Mouse (Mus musculus): ENCODE measurements around the gene Zfp819. TPM values are rescaled to one million over a fixed set of nuclear protein-coding genes. Genes with fewer than 3 reads are reported as not detected.
"Not testable (repeated sequence)": the region's sequence is repeated elsewhere in the genome, so short reads cannot be mapped to it uniquely, and the experiment has no call there.

The Zfp819 gene
- polyA plus RNA-seq, 1 experiment from 2014 or later: not detected

DNA sequence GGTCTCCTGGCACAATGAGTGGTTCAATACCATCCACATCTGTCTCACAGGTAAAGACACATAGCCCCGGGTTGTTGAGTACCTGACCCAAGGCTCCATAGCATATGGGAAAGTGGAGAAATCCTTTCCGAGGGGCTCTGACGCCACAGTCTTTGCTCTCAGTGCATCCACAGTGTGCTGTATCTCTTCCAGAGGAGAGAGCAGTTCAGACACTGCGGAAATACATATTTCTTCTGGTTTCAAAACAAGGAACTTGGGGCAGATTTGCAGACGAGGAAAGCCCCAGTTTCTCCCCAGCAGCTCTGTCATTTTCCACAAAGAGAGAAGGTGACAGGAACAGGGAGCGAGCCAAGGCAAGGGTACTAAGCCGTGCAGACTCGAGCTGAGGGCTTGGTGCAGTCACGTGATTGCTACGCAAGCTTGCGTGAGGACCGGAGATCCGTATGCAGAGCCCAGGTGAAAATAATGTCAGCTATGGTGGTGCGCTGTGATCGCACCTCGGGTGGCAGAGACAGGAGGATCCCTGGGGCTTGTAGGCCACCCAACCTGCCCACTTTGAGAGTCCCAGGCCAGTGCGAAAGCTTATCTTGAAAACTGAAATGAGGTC is 36.2 kb downstream of the Zfp819 start:
- H3K27ac ChIP-seq (ENCODE audit: poor library complexity, severe bottlenecking): no peak overlapping the region
- no peaks in the 10 kb centered on the region for H3K9me3 ChIP-seq (replicated peaks)
- H3K4me2 ChIP-seq: no peak overlapping the region
- no peak overlapping the region for H3K9ac ChIP-seq
- ATAC-seq (ENCODE audit: insufficient number of reproducible peaks, low FRiP score): no peak
- 70% methylated on average over 17 of the region's 17 CpGs for WGBS
- H3K27me3 ChIP-seq (replicated peaks): no peaks in the 10 kb centered on the region
- no peak overlapping the region for H3K4me3 ChIP-seq
- H3K4me1 ChIP-seq (replicated peaks): no peaks in the 10 kb centered on the region
- no peaks in the 10 kb centered on the region for H3K36me3 ChIP-seq

DNA sequence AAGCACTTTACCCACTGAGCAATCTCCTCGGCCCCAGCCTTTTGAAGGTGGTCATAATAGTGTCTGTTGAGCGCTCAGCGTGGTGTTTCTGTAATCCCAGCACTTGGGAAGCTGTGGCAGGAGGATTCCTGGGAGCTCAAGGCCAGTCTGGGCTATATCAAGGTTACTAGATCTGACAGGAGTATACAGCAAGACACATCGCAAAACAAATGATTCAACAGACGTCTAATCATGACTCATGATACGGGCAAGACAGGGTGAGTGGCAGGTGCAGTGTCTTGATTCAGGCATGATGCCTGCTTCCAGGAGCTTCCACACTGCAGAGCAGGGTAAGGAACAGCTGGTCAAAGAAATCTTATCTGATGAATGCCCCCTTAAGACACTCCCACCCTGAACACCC is 45.7 kb downstream of the Zfp819 start:
- WGBS: 76% methylated on average over 6 of the region's 6 CpGs

DNA sequence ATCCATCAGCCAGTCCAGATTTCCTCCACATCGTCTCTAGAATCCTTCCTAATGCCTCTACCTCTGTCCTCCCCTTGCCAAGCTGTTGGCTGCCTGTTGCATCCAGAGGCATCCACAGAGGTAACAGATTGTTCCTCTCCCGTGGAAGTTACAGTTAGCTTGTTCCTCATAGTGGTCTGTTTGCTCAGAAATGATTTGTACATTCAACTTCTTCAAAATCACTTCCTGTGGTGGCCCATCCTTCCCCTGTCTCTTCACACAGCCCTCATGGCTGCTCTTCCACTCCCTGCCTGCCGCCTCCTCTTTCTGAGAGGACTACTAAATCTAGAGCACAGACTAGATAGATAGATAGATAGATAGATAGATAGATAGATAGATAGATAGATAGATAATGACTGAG is 47.5 kb downstream of the Zfp819 start:
- no peaks in the 10 kb centered on the region for H3K4me1 ChIP-seq (replicated peaks)
- no peak overlapping the region for H3K27ac ChIP-seq (ENCODE audit: poor library complexity, severe bottlenecking)

More for the DNA sequence above, 45.7 kb downstream of the Zfp819 start:
- Histone ChIP-seq H3K4me3 (no peak overlapping the region), H3K4me1 (replicated peaks) (no peaks in the 10 kb centered on the region), H3K4me2 (no peak overlapping the region), H3K27me3 (replicated peaks) (0 out of 2 replicates have a peak, but pooled peaks cover 5% of the 10 kb centered on the region), H3K9ac (no peak overlapping the region), H3K36me3 (no peaks in the 10 kb centered on the region), H3K9me3 (replicated peaks) (peaks cover 14% of the 10 kb centered on the region), H3K27ac (ENCODE audit: poor library complexity, severe bottlenecking) (no peak overlapping the region)
- no peak for ATAC-seq (ENCODE audit: insufficient number of reproducible peaks, low FRiP score)

DNA sequence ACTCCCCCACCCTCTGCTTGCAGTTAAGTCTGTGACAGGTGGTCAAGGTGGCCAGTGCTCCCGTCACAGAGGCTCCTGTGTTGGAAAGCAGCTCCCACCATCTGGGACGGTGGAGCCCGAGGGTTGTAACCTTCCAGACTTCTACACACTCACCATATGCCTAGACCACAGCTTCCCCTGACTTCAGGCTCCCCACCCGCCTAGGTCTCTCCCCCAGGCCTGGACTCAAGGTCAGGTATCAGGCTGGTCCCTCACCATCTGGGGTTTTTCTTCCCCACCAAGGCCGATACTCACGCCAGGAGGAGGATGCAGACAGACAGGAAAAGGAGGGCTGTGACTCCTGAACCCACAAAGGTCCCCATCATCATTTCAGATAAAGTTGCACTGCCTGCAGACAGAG is 49.3 kb downstream of the Zfp819 start:
- no peak overlapping the region for H3K9ac ChIP-seq
- no peak overlapping the region for H3K27ac ChIP-seq (ENCODE audit: poor library complexity, severe bottlenecking)
- 58% methylated on average over 6 of the region's 6 CpGs for WGBS
- 0 out of 2 replicates have a peak, but pooled peaks cover 7% of the 10 kb centered on the region for H3K27me3 ChIP-seq (replicated peaks)
- no peak overlapping the region for H3K4me2 ChIP-seq
- no peaks in the 10 kb centered on the region for H3K36me3 ChIP-seq
- H3K4me1 ChIP-seq (replicated peaks): no peaks in the 10 kb centered on the region
- ATAC-seq (ENCODE audit: insufficient number of reproducible peaks, low FRiP score): no peak
- H3K9me3 ChIP-seq (replicated peaks): peaks cover 10% of the 10 kb centered on the region
- H3K4me3 ChIP-seq: no peak overlapping the region

More for the DNA sequence above, 47.5 kb downstream of the Zfp819 start:
- Histone ChIP-seq H3K27me3 (replicated peaks) (0 out of 2 replicates have a peak, but pooled peaks cover 7% of the 10 kb centered on the region), H3K4me3 (no peak overlapping the region), H3K36me3 (no peaks in the 10 kb centered on the region), H3K9ac (no peak overlapping the region), H3K4me2 (no peak overlapping the region), H3K9me3 (replicated peaks) (peaks cover 14% of the 10 kb centered on the region)
- no peak for ATAC-seq (ENCODE audit: insufficient number of reproducible peaks, low FRiP score)
- 57% methylated on average over 3 of the region's 3 CpGs for WGBS

DNA sequence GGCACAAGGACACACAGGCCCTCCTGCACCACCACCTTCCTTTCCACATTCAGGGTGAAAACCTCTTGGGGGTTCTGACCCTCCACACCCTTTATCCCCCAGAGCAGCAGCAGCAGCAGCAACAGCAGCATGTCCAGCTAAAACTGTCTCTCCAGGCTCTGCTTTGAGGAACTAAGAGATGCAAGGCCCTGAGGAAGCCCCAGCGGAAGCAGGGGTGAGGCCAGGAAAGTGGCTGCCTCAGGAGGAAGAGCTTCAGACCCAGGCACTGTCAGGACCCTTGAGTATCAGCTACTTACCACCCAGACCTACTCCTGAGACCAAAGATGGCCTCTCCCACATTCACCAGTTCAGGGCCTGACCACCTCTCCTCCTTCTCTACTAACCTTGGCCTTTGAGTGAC is 53.0 kb downstream of the Zfp819 start, which contains the start of gene Siglece:
Gene Siglece, minus strand, starts transcription at position 160 of the 400 bp plus-strand sequence.
- Histone ChIP-seq H3K4me2 (no peak within 1 kb of the TSS), H3K9me3 (replicated peaks) (no peaks in the 10 kb centered on the region), H3K4me3 (no peak within 1 kb of the TSS), H3K9ac (no peak within 1 kb of the TSS), H3K27ac (ENCODE audit: poor library complexity, severe bottlenecking) (no peak within 1 kb of the TSS), H3K36me3 (no peaks in the 10 kb centered on the region), H3K27me3 (replicated peaks) (0 out of 2 replicates have a peak, but pooled peaks cover 7% of the 10 kb centered on the region), H3K4me1 (replicated peaks) (no peaks in the 10 kb centered on the region)
- WGBS: 72% methylated on average over 1 of the region's 1 CpGs
- ATAC-seq (ENCODE audit: insufficient number of reproducible peaks, low FRiP score): no peak

GRCm38 (mm10) chr7:43662804-43663203 is 55.8 kb downstream of the Zfp819 start:
- no peak overlapping the region for H3K4me3 ChIP-seq
- no peak overlapping the region for H3K9ac ChIP-seq
- no peaks in the 10 kb centered on the region for H3K36me3 ChIP-seq
- no peak overlapping the region for H3K4me2 ChIP-seq
- H3K4me1 ChIP-seq (replicated peaks): no peaks in the 10 kb centered on the region
- ATAC-seq (ENCODE audit: insufficient number of reproducible peaks, low FRiP score): no peak
- no peak overlapping the region for H3K27ac ChIP-seq (ENCODE audit: poor library complexity, severe bottlenecking)
- WGBS: 74% methylated on average over 1 of the region's 1 CpGs
- H3K27me3 ChIP-seq (replicated peaks): no peaks in the 10 kb centered on the region
- H3K9me3 ChIP-seq (replicated peaks): no peaks in the 10 kb centered on the region

GRCm38 (mm10) chr7:43667221-43667620 is 60.3 kb downstream of the Zfp819 start:
- H3K9ac ChIP-seq; H3K4me3 ChIP-seq; ATAC-seq (ENCODE audit: insufficient number of reproducible peaks, low FRiP score); H3K27me3 ChIP-seq (replicated peaks); H3K9me3 ChIP-seq (replicated peaks); H3K27ac ChIP-seq (ENCODE audit: poor library complexity, severe bottlenecking); H3K36me3 ChIP-seq; H3K4me2 ChIP-seq; H3K4me1 ChIP-seq (replicated peaks): not testable (repeated sequence)
- 77% methylated on average over 4 of the region's 4 CpGs for WGBS

Other genes with a start within 250 kb of the Zfp819 start
- not detected in 2 replicates for gene Siglecg, start 199.0 kb upstream of the Zfp819 start, polyA plus RNA-seq (2016; fragmentation: Nextera tagmentation; extraction: Ambion mirVana)
- gene Lim2, start 179.5 kb upstream of the Zfp819 start, polyA plus RNA-seq (2016; fragmentation: Nextera tagmentation; extraction: Ambion mirVana): 0.22 TPM in 1 of 2 replicates, not detected in the other
- gene Nkg7, start 170.1 kb upstream of the Zfp819 start, polyA plus RNA-seq (2016; fragmentation: Nextera tagmentation; extraction: Ambion mirVana): 0.27 TPM in 1 of 2 replicates, not detected in the other
- gene Cldnd2, start 166.4 kb upstream of the Zfp819 start, polyA plus RNA-seq (2016; fragmentation: Nextera tagmentation; extraction: Ambion mirVana): not detected in 2 replicates
- 460 and 473 TPM in 2 replicates for gene Etfb, start 163.1 kb upstream of the Zfp819 start, polyA plus RNA-seq (2016; fragmentation: Nextera tagmentation; extraction: Ambion mirVana)
- 0.46 TPM in 1 of 2 replicates, not detected in the other for gene Gm45233, start 163.0 kb upstream of the Zfp819 start, polyA plus RNA-seq (2016; fragmentation: Nextera tagmentation; extraction: Ambion mirVana)
- gene Vsig10l, start 144.0 kb upstream of the Zfp819 start, polyA plus RNA-seq (2016; fragmentation: Nextera tagmentation; extraction: Ambion mirVana): 2.1 and 2.4 TPM in 2 replicates
- 0.10 and 0.14 TPM in 2 replicates for gene Iglon5, start 117.1 kb upstream of the Zfp819 start, polyA plus RNA-seq (2016; fragmentation: Nextera tagmentation; extraction: Ambion mirVana)
- gene 4931406B18Rik, start 101.2 kb upstream of the Zfp819 start, polyA plus RNA-seq (2016; fragmentation: Nextera tagmentation; extraction: Ambion mirVana): not detected in 2 replicates
- 0.30 and 0.52 TPM in 2 replicates for gene Cd33, start 62.7 kb upstream of the Zfp819 start, polyA plus RNA-seq (2016; fragmentation: Nextera tagmentation; extraction: Ambion mirVana)
- gene Zfp658, start 44.9 kb upstream of the Zfp819 start, polyA plus RNA-seq (2016; fragmentation: Nextera tagmentation; extraction: Ambion mirVana): 1.5 TPM in 2 replicates
- gene Zfp719, start 27.6 kb upstream of the Zfp819 start, polyA plus RNA-seq (2016; fragmentation: Nextera tagmentation; extraction: Ambion mirVana): 8.5 and 8.6 TPM in 2 replicates
- not detected in 2 replicates for gene Ceacam18, start 27.5 kb downstream of the Zfp819 start, polyA plus RNA-seq (2016; fragmentation: Nextera tagmentation; extraction: Ambion mirVana)
- gene Siglece, start 53.0 kb downstream of the Zfp819 start, polyA plus RNA-seq (2016; fragmentation: Nextera tagmentation; extraction: Ambion mirVana): 0.19 and 0.27 TPM in 2 replicates
- 7.0 TPM in 2 replicates for gene Ctu1, start 64.8 kb downstream of the Zfp819 start, polyA plus RNA-seq (2016; fragmentation: Nextera tagmentation; extraction: Ambion mirVana)
- not detected in 2 replicates for gene Klk14, start 83.2 kb downstream of the Zfp819 start, polyA plus RNA-seq (2016; fragmentation: Nextera tagmentation; extraction: Ambion mirVana)
- gene Klk13, start 105.4 kb downstream of the Zfp819 start, polyA plus RNA-seq (2016; fragmentation: Nextera tagmentation; extraction: Ambion mirVana): 0.13 and 0.24 TPM in 2 replicates
- not detected in 2 replicates for gene Klk12, start 161.7 kb downstream of the Zfp819 start, polyA plus RNA-seq (2016; fragmentation: Nextera tagmentation; extraction: Ambion mirVana)
- gene Klk11, start 167.4 kb downstream of the Zfp819 start, polyA plus RNA-seq (2016; fragmentation: Nextera tagmentation; extraction: Ambion mirVana): not detected in 2 replicates
- gene Klk10, start 173.9 kb downstream of the Zfp819 start, polyA plus RNA-seq (2016; fragmentation: Nextera tagmentation; extraction: Ambion mirVana): 0.23 TPM in 1 of 2 replicates, not detected in the other
- gene Klk9, start 184.7 kb downstream of the Zfp819 start, polyA plus RNA-seq (2016; fragmentation: Nextera tagmentation; extraction: Ambion mirVana): not detected in 2 replicates
- 24.4 and 25.0 TPM in 2 replicates for gene Klk8, start 190.4 kb downstream of the Zfp819 start, polyA plus RNA-seq (2016; fragmentation: Nextera tagmentation; extraction: Ambion mirVana)
- gene Klk7, start 204.1 kb downstream of the Zfp819 start, polyA plus RNA-seq (2016; fragmentation: Nextera tagmentation; extraction: Ambion mirVana): 0.26 TPM in 1 of 2 replicates, not detected in the other
- gene Klk6, start 217.3 kb downstream of the Zfp819 start, polyA plus RNA-seq (2016; fragmentation: Nextera tagmentation; extraction: Ambion mirVana): not detected in 2 replicates
- gene Klk5, start 234.8 kb downstream of the Zfp819 start, polyA plus RNA-seq (2016; fragmentation: Nextera tagmentation; extraction: Ambion mirVana): not detected in 2 replicates